Mouse (Mus musculus): ENCODE measurements around the gene Dclre1c. TPM values are rescaled to one million over a fixed set of nuclear protein-coding genes. Genes with fewer than 3 reads are reported as not detected.
A peak's percentile ranks its signal among the peaks of the same experiment; 100 is the strongest.
"Not testable (repeated sequence)": the region's sequence is repeated elsewhere in the genome, so short reads cannot be mapped to it uniquely, and the experiment has no call there.

Dclre1c gene
- 2.4 and 3.5 TPM in 2 replicates for polyA plus RNA-seq (2012; rRNA removed)

DNA sequence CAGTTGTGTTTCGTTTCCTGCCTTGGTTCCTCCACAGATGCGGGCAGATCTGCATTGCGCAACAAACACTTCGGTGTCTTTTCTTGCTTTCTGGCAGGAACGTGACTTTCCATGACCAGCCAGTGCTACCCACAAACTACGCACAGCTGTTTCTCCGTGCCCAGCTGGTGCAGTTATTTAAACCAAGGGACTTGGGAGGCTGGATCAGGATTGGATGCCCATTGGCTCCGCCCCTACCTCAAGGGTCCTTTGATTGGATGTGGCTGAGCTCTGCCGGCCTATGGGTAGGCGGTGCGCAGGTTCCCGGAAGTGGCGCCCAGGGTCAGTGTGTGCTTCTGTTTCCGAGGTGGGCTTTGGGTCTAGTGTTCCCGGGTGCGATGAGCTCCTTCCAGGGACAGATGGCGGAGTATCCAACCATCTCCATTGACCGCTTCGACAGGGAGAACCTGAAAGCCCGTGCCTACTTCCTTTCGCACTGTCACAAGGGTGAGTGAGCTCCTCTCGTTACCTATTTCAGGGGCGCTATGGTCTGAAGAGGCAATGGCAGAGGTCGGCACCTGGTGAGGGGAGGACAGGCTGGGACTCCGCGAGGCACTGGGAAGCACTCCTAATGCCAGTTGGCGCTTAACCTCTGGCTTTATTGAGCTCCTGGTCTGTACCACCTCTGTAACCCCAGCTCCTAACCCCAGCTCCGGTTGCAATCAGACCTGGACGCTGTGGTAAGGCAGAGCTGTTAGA lies at the start of gene Dclre1c:
Gene Dclre1c, plus strand, starts transcription at position 291 of the 738 bp plus-strand sequence.
- TF ChIP-seq POLR2A (IDR thresholded peaks at IDR 0.05; ENCODE audit: borderline replicate concordance, extremely low read depth, low read depth, low read length): peak; percentile 65; the same call in 1 of the 2 replicates
- no peak for TF ChIP-seq CTCF (IDR thresholded peaks at IDR 0.05; ENCODE audit: insufficient read depth, low read length)
- H3K4me3 ChIP-seq (replicated peaks; ENCODE audit: extremely low read depth, low read depth, low read length): peak within 1 kb of the TSS; percentile 74
- under 1% methylated on average over 29 of the region's 29 CpGs for WGBS
- DNase-seq: peak; percentile 87
- no peaks in the 10 kb centered on the region for H3K4me1 ChIP-seq (ENCODE audit: control insufficient read depth, insufficient read depth, low read length)

DNA sequence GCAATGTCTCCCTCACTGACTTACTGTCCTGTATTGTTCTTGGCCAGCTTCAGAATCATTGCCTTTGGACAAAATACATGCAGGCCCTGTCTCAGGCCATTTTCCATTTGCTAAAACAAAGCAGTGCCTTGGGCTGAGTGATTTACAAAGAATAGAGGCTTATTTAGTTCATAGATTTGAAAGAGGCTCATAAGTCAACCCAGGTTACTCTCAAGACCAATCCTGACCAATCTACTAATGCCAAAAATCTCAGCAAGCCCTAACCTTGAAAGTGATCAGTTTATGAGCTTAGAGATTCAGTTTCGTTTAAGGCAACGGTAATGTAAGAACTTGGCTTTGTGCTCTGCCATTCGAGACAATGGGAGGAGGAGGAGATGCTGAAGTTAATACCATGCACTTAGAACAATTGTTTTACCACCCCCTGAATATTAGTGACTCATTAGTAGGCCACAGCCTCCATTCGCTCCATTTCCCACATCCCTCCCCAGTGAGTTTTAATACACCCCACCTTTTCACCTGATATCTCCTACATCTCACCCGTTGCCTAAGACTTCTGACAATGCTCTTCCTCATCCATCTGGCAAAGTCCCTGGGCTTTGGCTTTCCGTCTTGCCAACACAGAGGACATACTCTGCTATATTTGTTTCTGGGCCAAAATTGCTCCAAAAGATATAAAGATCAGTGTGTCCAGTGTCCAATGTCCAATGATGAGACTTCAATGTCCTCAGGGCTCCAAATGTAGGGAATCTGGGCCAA lies 36.6 kb upstream of the Dclre1c start:
- DNase-seq: no peak
- TF ChIP-seq POLR2A (IDR thresholded peaks at IDR 0.05; ENCODE audit: borderline replicate concordance, extremely low read depth, low read depth, low read length): no peak
- no peak for TF ChIP-seq CTCF (IDR thresholded peaks at IDR 0.05; ENCODE audit: insufficient read depth, low read length)
- 79% methylated on average over 6 of the region's 6 CpGs for WGBS
- Histone ChIP-seq H3K4me1 (ENCODE audit: control insufficient read depth, insufficient read depth, low read length) (no peaks in the 10 kb centered on the region), H3K4me3 (replicated peaks; ENCODE audit: extremely low read depth, low read depth, low read length) (no peak overlapping the region)

DNA sequence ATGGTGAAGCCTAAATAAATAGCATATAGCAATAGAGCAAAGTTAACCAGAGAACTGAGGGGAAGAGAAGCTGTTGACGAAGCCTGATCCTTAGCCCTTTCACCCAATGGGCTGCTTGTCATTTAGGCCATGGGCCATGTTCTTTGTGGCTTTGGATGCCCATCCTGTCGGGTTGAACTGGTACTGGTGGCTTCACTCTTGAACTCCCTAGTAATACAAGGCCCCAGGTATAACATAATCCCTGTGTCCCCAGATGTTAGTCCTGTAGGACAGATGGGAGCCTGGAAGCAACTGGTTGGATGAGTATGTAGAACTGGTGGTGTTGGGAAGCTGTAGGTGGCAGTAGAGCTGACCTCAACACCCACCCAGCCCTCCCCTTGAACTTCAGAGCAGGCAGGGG lies 32.0 kb upstream of the Dclre1c start:
- Histone ChIP-seq H3K4me1 (ENCODE audit: control insufficient read depth, insufficient read depth, low read length) (no peaks in the 10 kb centered on the region), H3K4me3 (replicated peaks; ENCODE audit: extremely low read depth, low read depth, low read length) (no peak overlapping the region)
- no peak for DNase-seq
- 62% methylated on average over 2 of the region's 2 CpGs for WGBS
- TF ChIP-seq CTCF (IDR thresholded peaks at IDR 0.05; ENCODE audit: insufficient read depth, low read length) (no peak), POLR2A (IDR thresholded peaks at IDR 0.05; ENCODE audit: borderline replicate concordance, extremely low read depth, low read depth, low read length) (no peak)

DNA sequence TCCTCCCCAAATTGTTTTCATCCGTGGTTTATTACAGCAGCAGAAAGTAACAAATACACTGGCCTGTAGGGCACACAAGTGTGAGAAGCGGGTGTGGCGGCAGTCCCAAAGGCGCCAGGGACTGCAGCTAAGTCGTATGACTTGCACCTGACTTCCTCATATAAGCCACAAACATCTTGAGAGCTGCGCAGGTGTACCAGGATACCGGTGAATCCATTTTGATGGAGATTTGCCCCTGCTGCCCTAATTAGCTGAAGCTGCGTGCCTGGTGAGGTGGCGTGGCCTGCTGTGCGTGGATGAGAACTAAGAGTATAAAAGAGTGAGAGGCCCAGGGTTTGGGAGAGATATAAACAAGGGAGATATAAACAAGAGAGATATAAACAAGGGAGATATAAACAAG lies 26.8 kb upstream of the Dclre1c start, which contains the start of gene Olah:
Gene Olah, minus strand, starts transcription at position 101 of the 400 bp plus-strand sequence.
- WGBS: 67% methylated on average over 10 of the region's 10 CpGs
- not testable (repeated sequence) for DNase-seq; H3K4me3 ChIP-seq (replicated peaks; ENCODE audit: extremely low read depth, low read depth, low read length); H3K4me1 ChIP-seq (ENCODE audit: control insufficient read depth, insufficient read depth, low read length)

DNA sequence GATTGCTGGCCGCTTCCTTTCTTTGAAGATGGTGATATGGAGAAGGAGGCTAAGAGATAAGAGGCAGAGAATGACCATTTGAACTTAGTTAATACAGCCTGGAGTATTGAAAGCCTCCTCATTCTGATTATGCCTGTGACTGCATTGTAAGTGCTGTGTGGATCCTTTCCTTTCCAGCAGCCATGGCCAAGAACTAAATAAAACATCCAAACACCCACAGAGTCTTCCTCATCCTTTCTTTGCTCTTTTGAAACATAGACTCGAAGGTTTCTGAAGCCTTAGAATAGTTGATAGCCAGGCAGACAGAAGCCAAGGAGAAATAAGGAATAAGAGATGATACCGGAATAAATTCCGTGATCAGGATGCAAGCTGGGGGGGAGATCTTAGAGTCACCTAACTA lies 17.9 kb upstream of the Dclre1c start:
- DNase-seq: no peak
- Histone ChIP-seq H3K4me1 (ENCODE audit: control insufficient read depth, insufficient read depth, low read length) (no peaks in the 10 kb centered on the region), H3K4me3 (replicated peaks; ENCODE audit: extremely low read depth, low read depth, low read length) (no peak overlapping the region)
- 79% methylated on average over 4 of the region's 4 CpGs for WGBS
- no peak for TF ChIP-seq CTCF (IDR thresholded peaks at IDR 0.05; ENCODE audit: insufficient read depth, low read length)

DNA sequence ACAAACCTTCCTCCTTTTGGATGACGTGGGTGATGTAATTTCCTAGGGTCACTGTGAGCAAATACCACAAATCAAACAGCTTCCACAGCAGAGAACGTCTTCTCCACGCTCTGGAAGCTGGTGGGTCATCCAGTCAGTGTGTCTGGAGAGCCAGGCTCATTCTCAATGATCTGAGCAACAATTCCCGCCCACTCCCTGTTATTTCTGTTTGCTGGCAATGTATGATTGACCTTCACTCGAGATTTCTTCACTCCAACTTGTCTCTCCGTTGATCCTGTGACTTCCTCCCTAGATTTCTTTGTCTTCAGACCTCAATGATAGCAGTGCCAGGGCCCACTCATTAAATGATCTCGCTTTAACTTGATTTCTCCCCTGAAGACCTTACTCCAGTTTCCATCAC lies 16.2 kb upstream of the Dclre1c start:
- Histone ChIP-seq H3K4me1 (ENCODE audit: control insufficient read depth, insufficient read depth, low read length) (no peaks in the 10 kb centered on the region), H3K4me3 (replicated peaks; ENCODE audit: extremely low read depth, low read depth, low read length) (no peak overlapping the region)
- TF ChIP-seq CTCF (IDR thresholded peaks at IDR 0.05; ENCODE audit: insufficient read depth, low read length) (no peak), POLR2A (IDR thresholded peaks at IDR 0.05; ENCODE audit: borderline replicate concordance, extremely low read depth, low read depth, low read length) (no peak)
- whole genome bisulfite sequencing: 57% methylated on average over 7 of the region's 7 CpGs
- DNase-seq: no peak

DNA sequence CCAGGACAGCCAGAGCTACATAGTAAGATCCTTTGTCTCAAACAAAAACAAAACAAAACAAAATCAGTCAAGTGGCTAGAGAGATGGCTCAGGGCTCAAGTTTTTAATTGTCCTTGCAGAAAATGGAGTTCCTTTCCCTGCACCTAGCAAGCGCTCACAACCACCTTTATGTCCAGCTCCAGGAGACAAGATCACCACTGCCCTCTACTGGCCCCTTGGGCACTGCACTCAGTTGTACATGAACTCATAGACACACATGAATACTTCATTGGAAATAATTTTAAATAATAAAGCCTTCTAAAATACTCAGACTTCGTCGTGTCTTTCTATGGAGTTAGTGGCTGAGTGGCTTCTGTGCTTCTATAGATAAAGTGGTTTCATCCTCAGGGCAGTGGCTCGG lies 9.7 kb upstream of the Dclre1c start:
- WGBS: 49% methylated on average over 4 of the region's 4 CpGs
- DNase-seq: peak; percentile 42
- Histone ChIP-seq H3K4me3 (replicated peaks; ENCODE audit: extremely low read depth, low read depth, low read length) (no peak overlapping the region), H3K4me1 (ENCODE audit: control insufficient read depth, insufficient read depth, low read length) (no peaks in the 10 kb centered on the region)
- TF ChIP-seq CTCF (IDR thresholded peaks at IDR 0.05; ENCODE audit: insufficient read depth, low read length) (peak; percentile 73), POLR2A (IDR thresholded peaks at IDR 0.05; ENCODE audit: borderline replicate concordance, extremely low read depth, low read depth, low read length) (no peak)

DNA sequence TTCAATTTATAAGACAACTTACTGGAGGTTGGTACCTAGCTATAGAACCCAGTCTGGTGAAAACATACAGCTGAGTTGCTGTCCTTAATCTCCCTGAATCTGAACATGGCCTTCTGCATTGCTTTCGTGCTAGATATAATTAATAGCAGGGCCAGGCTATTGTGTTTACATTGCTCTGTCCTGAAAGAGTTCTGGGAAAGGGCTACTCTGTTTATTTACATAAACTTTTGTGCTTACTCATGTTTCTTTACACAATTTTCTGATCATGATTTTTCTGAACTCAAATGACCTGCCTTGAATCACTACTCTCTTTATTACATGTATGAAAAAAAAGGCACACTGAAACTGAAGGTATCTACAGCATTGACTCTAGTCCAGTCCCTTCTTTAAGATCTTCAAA lies 8.3 kb upstream of the Dclre1c start:
- no peak for TF ChIP-seq CTCF (IDR thresholded peaks at IDR 0.05; ENCODE audit: insufficient read depth, low read length)
- TF ChIP-seq POLR2A (IDR thresholded peaks at IDR 0.05; ENCODE audit: borderline replicate concordance, extremely low read depth, low read depth, low read length): no peak
- no peak for DNase-seq
- 36% methylated on average over 1 of the region's 1 CpGs for WGBS
- Histone ChIP-seq H3K4me3 (replicated peaks; ENCODE audit: extremely low read depth, low read depth, low read length) (no peak overlapping the region), H3K4me1 (ENCODE audit: control insufficient read depth, insufficient read depth, low read length) (no peaks in the 10 kb centered on the region)

DNA sequence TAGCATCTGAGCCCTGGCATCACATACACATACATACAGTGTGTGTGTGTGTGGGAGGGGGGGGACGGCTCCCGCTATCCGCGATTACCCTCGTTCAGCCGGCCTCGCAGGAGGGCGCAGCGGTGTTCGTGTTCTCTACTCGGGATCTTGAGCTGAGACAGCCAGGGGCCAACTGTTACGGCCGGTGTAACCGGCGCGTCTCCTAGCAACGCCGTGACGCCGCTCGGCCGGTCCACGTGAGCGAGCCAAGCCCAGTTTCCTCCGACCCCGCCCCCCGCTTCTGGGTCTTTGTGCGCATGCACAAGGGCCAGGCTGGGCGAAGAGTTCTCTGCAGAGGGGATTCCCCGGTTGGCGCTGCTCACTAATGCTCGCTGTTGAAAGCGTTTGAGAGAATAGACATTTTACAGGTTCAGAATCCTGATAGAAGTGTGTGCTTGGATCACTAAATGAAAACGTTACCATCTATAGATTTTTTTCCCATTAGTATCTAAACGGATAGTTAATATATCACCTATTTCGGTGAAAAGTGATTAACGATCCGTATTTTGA lies 5.0 kb upstream of the Dclre1c start:
- Histone ChIP-seq H3K4me3 (replicated peaks; ENCODE audit: extremely low read depth, low read depth, low read length) (peak overlapping the region; percentile 59), H3K4me1 (ENCODE audit: control insufficient read depth, insufficient read depth, low read length) (no peaks in the 10 kb centered on the region)
- TF ChIP-seq POLR2A (IDR thresholded peaks at IDR 0.05; ENCODE audit: borderline replicate concordance, extremely low read depth, low read depth, low read length) (peak; percentile 26; the same call in 1 of the 2 replicates), CTCF (IDR thresholded peaks at IDR 0.05; ENCODE audit: insufficient read depth, low read length) (no peak)
- under 1% methylated on average over 38 of the region's 38 CpGs for WGBS
- DNase-seq: peak; percentile 98
